Mouse (Mus musculus) megakaryocyte progenitor cell, adult 5-6 weeks (primary cell): ENCODE data around the gene Gpt2. TPM values are rescaled to one million over a fixed set of nuclear protein-coding genes. Genes with fewer than 3 reads are reported as not detected.

Experiments used
- ATAC-seq: replicated peaks from 2 replicates; pipeline ENCODE4 v1.8.0; 2016; ENCODE audit warnings: mild to moderate bottlenecking, moderate TSS enrichment, inconsistent platforms; ENCODE audit not compliant: poor library complexity
- total RNA-seq, 2 experiments: library from RNA; stranded (forward) in 1 of 2; stranded (reverse) in 1 of 2; fragments of 157-497, 149-512 nt in 1 of 2; fragments of 200-1000 nt in 1 of 2; gene quantifications; 2 replicates each; pipeline versions ENCODE4 v1.2.3 to v1.2.4; 2015 to 2017

Gpt2 gene
- total RNA-seq (2015) (2.5 and 3.5 TPM in 2 replicates), total RNA-seq (2017) (4.6 and 5.3 TPM in 2 replicates)

DNA sequence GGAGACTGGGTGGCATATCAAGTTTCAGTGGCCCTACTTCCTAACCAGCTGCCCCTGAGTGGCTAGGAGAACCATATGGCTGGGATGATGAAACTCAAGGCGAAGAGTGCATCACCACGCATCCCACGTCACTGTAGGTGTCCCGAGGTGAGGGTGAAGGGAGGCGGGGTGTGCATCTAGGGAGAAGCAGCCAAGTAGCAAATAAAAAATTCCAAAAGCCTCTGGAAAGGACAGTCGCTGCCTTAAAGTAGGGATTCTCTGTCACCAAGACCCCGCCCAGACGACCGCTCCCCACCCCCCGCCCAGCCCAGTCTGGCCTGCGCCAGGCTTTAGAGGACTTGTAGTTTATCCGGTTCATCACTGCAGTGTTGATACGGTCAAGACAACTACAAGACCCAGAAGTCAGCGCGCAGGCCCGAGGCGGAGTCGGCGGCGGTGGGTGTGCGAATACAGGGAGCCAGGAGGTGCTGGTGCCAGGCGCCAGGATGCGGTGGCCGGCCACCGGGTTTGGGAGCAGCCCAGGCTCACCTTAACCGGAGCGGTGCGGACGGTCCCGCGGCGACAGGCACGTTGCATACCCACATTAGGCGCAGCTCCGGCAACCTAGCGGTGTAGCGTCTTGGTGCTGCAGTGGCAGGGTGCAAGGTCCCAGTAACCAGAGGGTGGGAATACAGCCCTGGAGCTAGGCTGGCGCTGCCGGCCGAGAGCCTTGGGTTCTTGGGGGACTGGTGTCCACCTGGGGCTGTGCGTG lies at the start of gene Gpt2:
Gene Gpt2 (plus strand): TSS at position 452 of the 751 bp plus-strand sequence.
- peak; percentile 96 for ATAC-seq

DNA sequence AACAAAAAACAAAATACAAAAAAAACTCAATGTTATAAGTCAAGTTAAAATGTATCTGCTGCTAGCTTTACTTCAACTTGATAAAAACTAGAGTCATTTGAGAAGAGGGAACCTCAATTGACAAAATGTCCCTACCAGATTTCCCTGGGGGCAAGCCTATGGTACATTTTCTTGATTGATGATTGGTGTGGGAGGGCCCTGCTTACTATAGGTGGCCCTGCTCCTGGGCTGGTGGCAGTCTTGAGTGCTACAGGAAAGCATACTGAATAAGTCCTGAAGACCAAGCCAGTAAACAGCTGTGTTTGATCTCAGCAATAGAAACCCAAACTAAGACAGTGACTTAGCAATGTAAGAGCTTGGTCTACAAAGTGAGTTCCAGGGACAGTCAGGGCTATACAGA lies 48.3 kb upstream of the Gpt2 start:
- ATAC-seq, result no peak

DNA sequence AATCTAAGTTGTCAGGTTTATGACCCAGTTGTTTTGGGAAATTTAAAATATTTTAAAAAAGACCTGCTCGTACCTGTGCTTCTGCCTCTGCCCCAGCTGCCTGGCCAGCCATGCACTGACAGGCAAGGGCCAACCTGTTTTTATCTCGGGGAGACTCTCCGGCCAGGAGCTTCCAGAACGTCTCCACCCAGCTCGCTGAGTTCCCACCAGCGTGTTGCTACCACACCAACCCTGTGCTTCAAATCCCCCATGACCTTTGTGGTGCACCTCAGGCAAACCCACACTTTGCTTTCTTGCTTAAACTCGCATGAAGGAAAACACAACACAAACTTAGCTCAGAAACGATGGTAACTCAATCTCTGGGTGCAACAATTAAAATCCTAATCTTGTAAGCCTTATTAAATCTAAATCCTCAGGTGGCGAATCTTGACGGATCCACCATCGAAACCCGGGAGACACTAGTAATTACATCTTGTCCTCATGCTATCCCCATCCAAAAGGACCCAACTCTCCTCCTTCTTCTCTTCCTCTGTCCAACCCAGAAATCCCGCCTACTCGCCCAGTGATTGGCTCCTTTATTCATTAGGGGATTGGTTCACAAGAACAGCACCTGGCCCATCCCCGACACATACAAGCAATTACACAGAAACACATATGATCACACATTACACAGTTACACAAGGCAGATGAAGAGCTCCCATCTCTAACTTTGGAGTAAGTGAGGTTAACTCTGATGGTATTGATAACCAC lies 46.3 kb upstream of the Gpt2 start:
- ATAC-seq, result no peak

DNA sequence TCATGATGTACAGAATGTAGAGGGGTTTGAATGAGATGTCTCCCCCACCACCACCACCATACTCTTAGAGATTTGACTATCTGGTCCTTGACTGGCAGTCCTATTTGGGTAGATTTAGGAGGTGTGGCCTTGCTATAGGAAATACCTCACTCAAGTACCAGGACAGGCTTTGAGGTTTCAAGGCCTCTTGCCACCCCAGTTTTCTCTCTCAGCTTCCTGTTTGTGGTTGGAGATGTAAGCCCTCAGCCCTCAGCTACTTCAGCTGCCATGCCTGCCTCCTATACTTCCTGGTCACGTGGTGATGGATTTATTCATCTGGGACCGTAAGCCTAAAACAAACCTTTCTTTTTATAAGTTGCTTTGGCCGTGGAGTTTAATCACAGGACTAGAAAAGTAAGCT lies 42.0 kb upstream of the Gpt2 start:
- ATAC-seq, result peak; percentile 56

DNA sequence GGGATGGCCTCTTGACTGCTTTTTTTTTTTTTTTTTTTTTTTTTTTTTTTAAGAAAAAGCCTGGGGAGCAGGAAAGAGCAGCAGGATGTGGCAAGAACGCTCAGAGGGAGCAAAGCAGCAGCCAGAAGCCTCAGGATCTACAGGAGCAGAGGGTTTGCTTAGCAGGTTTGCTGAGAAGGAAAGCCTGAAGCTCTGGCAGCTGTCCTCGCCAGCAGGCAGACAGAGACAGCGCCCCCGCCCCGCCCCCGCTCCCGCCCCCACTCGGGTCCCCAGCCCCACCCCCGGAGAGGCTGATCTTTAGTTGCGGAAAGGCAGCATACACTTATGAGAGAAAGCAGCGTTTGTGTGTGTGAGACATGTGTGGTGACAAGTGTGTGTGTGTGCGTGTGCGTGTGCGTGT lies 40.0 kb upstream of the Gpt2 start:
- ATAC-seq, result peak; percentile 41

DNA sequence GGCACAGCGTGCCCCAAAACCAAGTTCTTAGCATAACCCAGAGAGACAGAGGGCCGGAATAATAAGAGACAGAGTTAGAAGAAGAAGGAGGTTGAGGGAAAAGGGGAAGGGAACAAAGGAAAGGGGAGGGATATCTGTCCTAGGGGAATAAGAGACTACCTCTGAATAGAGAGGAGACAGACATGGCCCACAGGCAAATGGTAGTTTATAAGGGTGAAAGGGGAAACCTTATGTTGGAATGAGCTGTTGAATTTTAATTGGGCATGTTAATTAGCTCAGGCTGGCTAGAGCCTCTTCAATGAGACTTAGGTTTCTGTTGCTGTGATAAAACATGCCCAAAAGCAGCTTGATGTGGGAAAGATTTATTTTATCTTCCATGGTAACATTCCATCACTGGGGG lies 39.1 kb upstream of the Gpt2 start:
- no peak for ATAC-seq

DNA sequence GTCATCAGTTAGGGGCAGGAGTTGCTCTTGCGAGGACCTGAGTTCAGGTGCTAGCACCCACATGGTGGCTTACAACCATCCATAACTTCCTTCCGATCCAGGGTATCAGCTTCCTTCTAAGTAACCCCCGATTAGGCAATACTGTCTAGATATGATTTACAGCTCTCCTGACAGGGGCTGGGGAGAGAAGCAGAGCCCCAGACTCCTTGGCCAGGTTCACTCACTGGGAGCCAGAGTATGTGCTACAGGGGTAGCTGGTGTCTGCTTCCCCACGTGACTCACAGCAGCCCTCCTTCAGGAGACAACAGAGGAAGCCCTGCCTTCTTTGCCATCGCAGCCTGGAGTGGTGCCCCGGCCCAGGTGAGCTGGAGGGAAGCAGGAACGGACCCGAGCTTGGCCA lies 37.6 kb upstream of the Gpt2 start:
- ATAC-seq, result no peak

DNA sequence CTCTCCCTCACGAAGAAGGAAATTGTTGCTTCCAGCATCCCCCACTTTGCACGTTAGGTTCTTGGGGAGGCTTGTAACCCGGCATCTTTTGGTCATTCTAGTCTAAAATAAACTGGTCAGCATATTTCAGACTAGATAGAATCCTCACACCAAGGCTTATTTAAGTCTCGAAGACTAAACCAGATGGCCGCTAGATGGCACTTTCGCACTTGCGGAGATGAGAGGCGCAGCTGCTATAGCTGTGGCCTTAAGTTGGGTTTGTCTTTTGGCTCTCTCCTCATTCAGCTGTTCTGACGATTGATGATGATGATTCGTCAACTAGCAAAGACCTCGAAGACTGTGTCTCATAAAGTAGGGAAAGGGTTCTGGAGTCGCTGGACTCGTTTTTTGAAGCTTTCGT lies 35.8 kb upstream of the Gpt2 start:
- peak; percentile 69 for ATAC-seq

DNA sequence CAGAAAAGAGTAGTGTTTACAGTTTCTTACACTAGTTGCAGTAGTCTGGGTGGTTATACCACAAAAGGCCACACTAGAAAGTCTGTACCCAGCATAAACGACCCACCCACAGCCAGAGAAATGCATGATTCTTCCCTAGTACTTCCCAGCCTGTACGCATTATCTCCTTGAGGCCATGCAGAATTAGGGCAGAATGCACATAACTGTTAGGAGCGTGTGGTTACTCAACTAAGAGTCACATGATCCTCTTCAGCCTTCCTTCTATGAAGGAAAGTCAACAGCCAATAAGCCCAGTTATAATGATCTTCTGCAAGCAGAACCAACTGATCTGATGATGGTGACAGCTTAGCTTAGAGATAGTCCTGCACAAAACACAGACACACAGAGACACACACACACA lies 32.8 kb upstream of the Gpt2 start:
- ATAC-seq, result peak; percentile 81

DNA sequence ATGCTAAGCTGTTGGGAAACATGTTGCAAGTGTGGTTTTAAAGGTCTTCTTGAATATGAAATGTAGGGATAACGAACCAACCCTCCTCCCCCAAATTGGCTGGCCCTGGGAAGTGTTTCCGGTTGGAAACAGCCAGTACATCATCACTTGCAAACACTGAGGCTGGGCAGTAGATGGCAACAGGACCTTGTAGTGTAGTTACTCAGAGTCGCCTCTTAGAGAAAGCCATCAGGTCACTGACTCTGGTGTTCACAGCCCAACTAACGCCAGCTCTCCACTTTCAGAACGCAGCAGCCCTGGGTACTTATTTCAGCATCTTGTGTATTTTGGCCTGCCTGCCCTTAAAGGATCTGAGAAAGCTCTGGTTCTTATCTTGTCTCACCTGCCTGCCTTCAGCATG lies 31.6 kb upstream of the Gpt2 start:
- no peak for ATAC-seq

DNA sequence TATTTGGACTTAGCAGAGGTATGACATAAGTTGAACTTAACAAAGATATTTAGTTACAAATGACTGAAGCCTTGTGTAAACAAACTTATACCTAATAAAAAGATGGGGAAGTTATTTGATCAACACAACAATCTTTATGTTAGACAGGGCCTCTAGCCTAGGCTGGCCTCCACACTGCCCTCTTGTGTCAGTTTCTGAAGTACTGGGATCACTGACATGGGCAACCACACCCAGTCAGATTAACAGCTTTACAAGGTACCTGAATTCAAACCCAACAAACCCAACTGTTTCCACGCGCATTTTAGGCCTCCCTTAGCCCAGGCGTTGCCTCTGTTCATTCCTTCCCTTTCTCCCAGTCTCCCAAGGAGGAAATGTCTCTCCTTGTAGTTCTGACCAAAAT lies 31.0 kb upstream of the Gpt2 start:
- peak; percentile 59 for ATAC-seq

DNA sequence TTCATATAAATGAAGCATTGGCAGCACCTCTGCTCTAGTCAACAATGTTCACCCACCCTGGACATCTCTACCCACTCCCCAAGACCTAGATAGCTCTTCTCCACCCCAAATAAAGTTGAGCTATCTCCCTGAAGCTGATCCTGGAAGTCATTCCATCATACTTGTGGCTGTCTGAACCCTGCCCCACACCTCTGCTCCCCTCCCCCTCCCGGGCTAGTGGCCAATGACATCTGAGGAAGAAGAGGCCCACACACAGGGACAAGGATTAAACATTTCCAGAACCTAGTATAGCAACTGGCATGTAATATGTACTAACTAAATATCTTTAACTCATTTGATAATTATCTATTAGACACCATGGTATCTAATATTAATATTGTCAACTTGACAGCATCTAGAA lies 29.9 kb upstream of the Gpt2 start:
- ATAC-seq, result no peak

DNA sequence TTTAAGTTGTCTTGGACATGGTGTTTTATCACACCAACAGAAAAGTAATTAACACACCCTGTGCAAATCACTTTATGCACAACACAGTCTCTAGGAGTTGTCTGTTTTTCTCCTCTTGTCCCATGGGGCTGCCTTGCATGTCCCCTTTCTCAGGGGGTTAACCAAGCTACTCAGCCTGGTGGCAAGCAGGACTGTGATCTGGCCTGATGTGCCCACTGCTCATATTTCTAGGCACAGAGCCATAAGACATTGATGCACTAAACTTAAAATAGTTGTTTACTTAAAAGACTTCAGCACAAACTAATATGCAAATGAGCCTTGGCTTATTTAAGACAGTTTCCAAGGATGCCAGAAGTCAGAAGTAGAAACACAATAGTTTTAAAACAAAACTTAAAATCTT lies 28.1 kb upstream of the Gpt2 start:
- no peak for ATAC-seq

DNA sequence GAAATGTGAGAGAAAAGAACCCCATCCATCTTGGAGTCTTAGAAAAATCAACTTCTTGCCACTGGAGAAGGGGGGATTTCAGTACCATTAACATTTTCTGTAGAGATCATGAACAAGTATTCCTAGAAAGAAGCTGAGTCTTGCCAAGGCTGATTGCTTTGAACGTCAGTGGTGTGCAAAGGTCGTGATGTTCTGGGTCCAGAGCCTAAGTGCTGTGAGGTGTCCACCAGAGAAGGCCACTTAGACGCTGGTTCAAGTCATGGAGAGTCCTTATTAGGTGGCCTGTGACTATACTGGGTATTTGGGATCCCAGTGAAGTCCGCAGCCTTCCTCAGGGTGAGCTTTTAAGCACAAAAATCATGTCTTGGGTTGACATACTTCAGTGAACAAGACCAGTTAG lies 26.3 kb upstream of the Gpt2 start:
- ATAC-seq, result no peak

DNA sequence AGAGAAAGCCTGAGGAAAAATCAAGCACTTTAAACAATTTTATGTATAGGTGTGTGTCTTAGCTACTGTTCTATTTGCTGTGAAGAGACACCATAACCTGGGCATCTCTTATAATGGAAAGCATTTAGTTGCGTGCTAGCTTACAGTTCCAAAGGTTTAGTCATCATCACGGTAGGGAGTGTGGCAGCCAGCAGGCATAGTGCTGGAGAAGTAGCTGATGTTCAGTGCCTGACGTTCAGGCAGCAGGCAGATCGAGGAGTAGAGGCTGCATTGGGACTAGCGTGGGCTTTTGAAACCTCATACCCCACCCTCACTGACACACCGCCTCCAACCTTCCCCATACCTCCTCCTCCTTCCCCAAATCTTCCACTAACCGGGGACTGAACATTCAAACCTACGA lies 21.6 kb upstream of the Gpt2 start:
- ATAC-seq, result no peak

DNA sequence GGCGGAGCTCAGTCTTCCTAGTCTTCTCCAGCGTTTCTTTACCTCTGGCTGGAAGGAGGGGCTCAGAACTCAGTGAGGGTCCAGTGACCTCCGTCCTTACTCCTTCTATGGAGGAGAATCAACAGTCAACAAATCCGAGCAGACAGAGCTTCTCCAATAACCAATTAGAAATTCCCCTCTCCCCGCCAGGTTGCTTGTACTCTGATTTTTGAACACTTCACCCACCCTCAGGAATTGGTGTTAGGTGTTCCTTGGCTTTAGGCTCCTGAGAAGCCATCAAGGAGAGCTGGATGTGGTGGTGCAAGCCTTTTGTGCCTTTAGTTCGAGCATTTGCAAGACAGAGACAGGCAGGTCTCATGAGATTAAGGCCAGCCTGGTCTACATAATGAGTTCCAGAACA lies 19.6 kb upstream of the Gpt2 start:
- ATAC-seq, result no peak

DNA sequence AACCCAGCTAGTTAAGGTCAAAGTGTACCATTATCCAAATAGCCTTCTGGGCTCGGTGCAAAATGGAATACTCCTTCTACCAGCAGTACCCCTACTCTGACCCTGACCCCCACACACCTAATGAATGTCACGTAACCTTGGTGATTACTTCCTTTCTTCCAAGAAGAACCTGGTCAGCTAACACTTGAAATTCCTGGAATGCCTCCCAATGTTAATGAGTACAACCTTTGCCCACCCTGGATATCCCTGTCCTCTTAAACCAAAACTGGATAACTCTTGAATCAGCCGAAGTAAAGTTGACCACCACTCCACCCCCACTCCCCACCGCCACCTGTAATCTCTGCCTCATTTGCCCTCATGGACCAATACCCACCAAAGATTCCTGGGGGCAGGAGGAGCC lies 19.1 kb upstream of the Gpt2 start:
- ATAC-seq, result no peak

DNA sequence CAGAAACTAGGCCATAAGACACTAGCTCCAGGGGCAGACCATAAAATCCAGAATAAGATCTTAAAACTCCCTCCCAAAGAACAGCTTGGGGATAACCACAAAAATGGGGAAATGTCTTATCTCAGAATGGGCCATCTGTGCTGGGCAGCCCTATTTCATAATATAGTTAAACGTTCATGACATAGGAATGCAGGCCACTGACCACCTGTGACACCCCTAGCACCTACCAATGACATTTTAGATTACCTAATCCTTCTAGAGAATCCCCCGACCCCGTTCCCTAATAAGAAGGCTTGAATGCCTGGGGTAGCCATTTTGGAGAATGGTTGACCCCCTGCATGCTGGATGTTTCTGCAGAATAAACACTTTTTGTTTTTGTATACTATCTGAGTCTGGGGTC lies 17.5 kb upstream of the Gpt2 start:
- peak; percentile 39; the same call in 1 of the 2 replicates for ATAC-seq

DNA sequence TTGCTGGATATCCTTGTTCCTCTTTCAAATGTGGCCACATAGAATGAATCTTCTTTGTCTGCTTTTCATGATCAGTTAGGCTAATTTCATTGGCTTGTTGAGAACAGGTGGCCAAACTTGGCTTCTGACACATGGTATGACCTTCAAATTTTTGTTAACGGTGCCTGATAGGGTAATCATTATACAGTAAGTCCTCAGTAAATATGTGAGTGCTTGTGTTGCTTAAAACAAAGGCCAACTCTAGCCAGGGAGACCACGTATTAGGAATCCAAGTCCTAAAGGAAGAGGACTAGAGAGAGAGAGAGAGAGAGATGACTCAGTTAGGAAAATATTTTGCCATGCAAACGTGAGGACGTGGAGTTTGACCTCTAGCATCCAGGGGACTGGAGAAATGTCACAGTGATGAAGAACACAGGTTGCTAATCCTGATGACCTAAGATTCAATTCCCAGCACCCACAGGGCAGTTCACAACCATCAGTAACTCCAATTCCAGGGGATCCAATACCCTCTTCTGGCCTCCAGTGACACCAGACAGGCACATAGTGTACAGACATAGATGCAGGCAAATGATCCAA lies 15.3 kb upstream of the Gpt2 start:
- no peak for ATAC-seq

DNA sequence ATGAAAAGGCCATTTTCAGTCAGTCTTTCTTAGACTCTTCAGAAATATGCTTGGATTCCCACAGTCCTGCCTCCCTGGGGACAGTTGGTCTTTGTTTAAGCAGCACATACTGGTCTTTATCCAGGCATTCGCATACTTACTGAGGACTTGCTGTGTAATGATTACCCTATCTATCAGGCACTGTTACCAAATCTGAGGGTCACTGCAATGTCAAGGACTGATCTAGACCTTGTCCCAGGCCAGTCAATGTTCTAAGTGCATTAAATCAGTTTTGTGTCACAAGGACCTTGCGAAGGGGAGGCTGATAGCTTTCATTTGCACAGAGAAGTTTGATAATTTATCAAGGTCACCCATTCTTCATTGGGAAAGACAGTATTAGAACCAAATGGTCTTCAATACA lies 14.0 kb upstream of the Gpt2 start:
- ATAC-seq, result no peak

DNA sequence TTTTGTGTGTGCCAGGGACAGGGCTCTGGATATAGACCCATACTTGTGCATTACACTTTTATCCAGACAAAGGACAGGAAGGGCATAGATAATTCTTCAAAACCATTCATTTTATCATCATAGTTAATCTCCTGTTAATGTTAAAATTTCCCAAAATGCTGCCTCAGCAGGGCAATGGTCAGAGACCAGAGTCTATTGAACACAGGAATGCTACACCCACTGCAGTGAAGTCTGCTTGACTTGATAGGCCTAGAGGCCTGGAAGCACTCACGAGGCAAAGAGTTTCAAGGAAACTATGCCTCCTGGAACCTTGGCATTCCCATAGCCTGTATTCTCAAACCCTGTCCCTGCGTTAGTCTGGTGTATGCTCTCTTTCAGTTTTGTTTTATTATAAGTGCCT lies 12.7 kb upstream of the Gpt2 start:
- no peak for ATAC-seq

DNA sequence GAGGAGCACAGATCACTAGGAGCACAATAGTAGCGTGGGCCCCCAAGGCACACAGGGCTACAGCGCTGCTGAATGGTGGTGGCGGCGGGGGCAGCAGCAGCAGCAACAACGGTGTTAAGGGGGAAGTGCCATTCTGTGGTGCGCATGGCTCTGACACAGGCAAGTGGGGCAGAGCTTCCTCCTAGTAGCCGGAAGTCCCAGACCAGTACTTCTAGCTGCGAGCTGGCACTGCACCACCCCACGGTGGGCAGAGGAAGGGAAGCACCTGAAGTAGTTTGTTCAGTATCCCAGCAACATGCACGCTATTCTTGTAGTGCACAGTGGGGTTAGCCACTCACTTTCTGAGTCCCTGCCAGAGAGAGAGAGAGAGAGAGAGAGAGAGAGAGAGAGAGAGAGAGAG lies 10.5 kb upstream of the Gpt2 start:
- peak; percentile 99 for ATAC-seq
